Mouse (Mus musculus): Measurements from ENCODE around the gene Gemin4.

Gene Gemin4

GRCm38 (mm10) chr11:76217390-76217800, at the start of gene Gemin4, which contains the start of gene Dbil5:
Gene Gemin4, minus strand, starts transcription at chr11:76217664.
Gene Dbil5, plus strand, starts transcription at chr11:76217608.
- peak; percentile 100 for DNase-seq

- no peak for DNase-seq
Observed at GRCm38 (mm10) chr11:76262611-76263351, 45.3 kb upstream of the Gemin4 start.

- no peak for DNase-seq
Observed at GRCm38 (mm10) chr11:76261224-76261623, 43.8 kb upstream of the Gemin4 start.

GRCm38 (mm10) chr11:76260208-76261050, 43.0 kb upstream of the Gemin4 start:
- no peak for DNase-seq

GRCm38 (mm10) chr11:76258511-76258910, 41.0 kb upstream of the Gemin4 start:
- no peak for DNase-seq

- no peak for DNase-seq
Observed at GRCm38 (mm10) chr11:76257386-76257785, 39.9 kb upstream of the Gemin4 start.

- no peak for DNase-seq
Observed at GRCm38 (mm10) chr11:76256129-76256528, 38.7 kb upstream of the Gemin4 start.

- no peak for DNase-seq
Observed at GRCm38 (mm10) chr11:76255431-76256001, 38.1 kb upstream of the Gemin4 start.

- no peak for DNase-seq
Observed at GRCm38 (mm10) chr11:76253918-76254264, 36.4 kb upstream of the Gemin4 start.

- peak; percentile 90 for DNase-seq
Observed at GRCm38 (mm10) chr11:76253145-76253917, 35.9 kb upstream of the Gemin4 start.

GRCm38 (mm10) chr11:76252036-76252435, 34.6 kb upstream of the Gemin4 start:
- no peak for DNase-seq

GRCm38 (mm10) chr11:76247239-76247638, 29.8 kb upstream of the Gemin4 start:
- DNase-seq: no peak

GRCm38 (mm10) chr11:76246439-76246838, 29.0 kb upstream of the Gemin4 start:
- DNase-seq: no peak

- DNase-seq: no peak
Observed at GRCm38 (mm10) chr11:76243811-76244546, 26.5 kb upstream of the Gemin4 start.

- DNase-seq: peak; percentile 94
Observed at GRCm38 (mm10) chr11:76242901-76243810, 25.7 kb upstream of the Gemin4 start, which contains the start of the genes Mrm3 and Glod4. Gene Mrm3, plus strand, starts transcription at chr11:76243715. Gene Glod4, minus strand, starts transcription at chr11:76243725.

GRCm38 (mm10) chr11:76239750-76240149, 22.3 kb upstream of the Gemin4 start:
- no peak for DNase-seq

GRCm38 (mm10) chr11:76236136-76236535, 18.7 kb upstream of the Gemin4 start:
- no peak for DNase-seq

GRCm38 (mm10) chr11:76225051-76225450, 7.6 kb upstream of the Gemin4 start:
- no peak for DNase-seq

- DNase-seq: no peak
Observed at GRCm38 (mm10) chr11:76224631-76225030, 7.2 kb upstream of the Gemin4 start.

GRCm38 (mm10) chr11:76216681-76217389, 629 bp downstream of the Gemin4 start:
- no peak for DNase-seq
